Mouse (Mus musculus) skeletal muscle tissue, postnatal 0 days (tissue): Measurements from ENCODE around the gene Olfr361. TPM values are rescaled to one million over a fixed set of nuclear protein-coding genes. Genes with fewer than 3 reads are reported as not detected.

Experiments used
- polyA plus RNA-seq: library from polyadenylated mRNA; unstranded; fragments of >200 nt; fragmentation: Nextera tagmentation; extraction: Ambion mirVana; gene quantifications from 2 replicates; pipeline ENCODE4 v1.2.1, GENCODE M21; 2015

The Olfr361 gene
- not detected in 2 replicates for polyA plus RNA-seq

DNA sequence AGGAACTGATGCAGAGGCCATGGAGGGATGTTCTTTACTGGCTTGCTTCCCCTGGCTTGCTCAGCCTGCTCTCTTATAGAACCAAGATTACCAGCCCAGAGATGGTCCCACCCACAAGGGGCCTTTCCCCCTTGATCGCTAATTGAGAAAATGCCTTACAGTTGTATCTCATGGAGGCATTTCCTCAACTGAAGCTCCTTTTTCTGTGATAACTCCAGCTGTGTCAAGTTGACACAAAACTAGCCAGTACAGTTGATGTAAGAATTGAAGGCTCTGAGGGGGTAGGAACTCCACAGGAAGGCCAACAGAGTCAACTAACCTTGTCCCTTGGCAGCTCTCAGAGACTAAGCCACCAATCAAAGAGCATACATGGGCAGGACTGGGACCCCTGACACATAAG is at the start of gene Olfr361:
Olfr361 (minus strand) TSS at position 101 of the 400 bp plus-strand sequence.

DNA sequence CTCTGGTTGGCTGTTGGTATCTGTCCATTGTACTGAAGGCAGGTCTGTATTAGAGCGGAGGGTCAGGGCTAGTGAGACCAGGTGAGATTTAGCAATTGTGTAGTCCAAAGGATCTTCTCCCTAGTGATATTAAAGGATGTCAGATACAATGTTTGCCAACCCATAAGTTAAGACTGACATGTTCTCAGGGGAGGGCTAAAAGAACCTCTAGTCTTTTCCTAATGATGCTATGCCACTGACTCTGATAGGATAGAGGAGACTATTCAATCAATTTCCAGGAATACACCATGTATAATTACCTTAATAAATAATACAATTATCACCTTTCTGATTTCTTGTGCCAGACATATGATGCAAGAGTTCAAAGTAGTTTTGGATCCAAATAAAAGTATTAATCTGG is 28.7 kb upstream of the Olfr361 start, which contains the start of gene Olfr362:
Olfr362 (minus strand) TSS at position 101 of the 400 bp plus-strand sequence.

DNA sequence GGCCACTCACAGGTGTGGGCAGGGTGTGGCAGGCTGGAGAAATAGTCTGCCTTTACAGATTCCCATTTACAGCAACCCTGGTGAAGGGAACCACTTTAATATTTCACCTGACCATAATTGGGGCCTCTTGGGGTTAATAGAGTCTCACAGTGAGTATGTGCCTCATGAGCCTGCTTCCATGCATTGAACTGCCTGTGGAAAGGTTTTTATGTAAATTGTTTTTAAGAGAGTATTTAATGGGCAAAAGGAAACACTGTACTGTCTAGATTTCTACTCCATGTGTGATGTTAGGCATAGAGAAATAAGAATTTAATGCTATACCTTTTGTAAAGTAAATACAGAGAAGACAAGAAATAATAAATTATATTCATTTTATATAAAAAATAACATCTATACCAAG is 23.6 kb downstream of the Olfr361 start, which contains the start of gene Olfr360:
Olfr360 (plus strand) TSS at position 301 of the 400 bp plus-strand sequence.

Other genes with a start within 250 kb of the Olfr361 start
- not detected in 2 replicates for gene Olfr350, start 243.0 kb downstream of the Olfr361 start, polyA plus RNA-seq
- not detected in 2 replicates for gene Olfr351, start 226.6 kb downstream of the Olfr361 start, polyA plus RNA-seq
- not detected in 2 replicates for gene Olfr352, start 220.8 kb downstream of the Olfr361 start, polyA plus RNA-seq
- not detected in 2 replicates for gene Olfr353, start 196.4 kb downstream of the Olfr361 start, polyA plus RNA-seq
- not detected in 2 replicates for gene Olfr354, start 183.6 kb downstream of the Olfr361 start, polyA plus RNA-seq
- not detected in 2 replicates for gene Olfr355, start 160.4 kb downstream of the Olfr361 start, polyA plus RNA-seq
- gene Olfr356, start 152.2 kb downstream of the Olfr361 start, polyA plus RNA-seq: not detected in 2 replicates
- not detected in 2 replicates for gene Olfr357, start 95.5 kb downstream of the Olfr361 start, polyA plus RNA-seq
- gene Olfr358, start 80.0 kb downstream of the Olfr361 start, polyA plus RNA-seq: not detected in 2 replicates
- not detected in 2 replicates for gene Olfr360, start 23.5 kb downstream of the Olfr361 start, polyA plus RNA-seq
- gene Olfr362, start 28.6 kb upstream of the Olfr361 start, polyA plus RNA-seq: not detected in 2 replicates
- gene Olfr364-ps1, start 50.0 kb upstream of the Olfr361 start, polyA plus RNA-seq: not detected in 2 replicates
- gene Olfr365, start 98.9 kb upstream of the Olfr361 start, polyA plus RNA-seq: not detected in 2 replicates
- not detected in 2 replicates for gene Olfr366, start 122.3 kb upstream of the Olfr361 start, polyA plus RNA-seq
- not detected in 2 replicates for gene Olfr368, start 237.2 kb upstream of the Olfr361 start, polyA plus RNA-seq